Mouse (Mus musculus) E14TG2a.4 (cell line): ENCODE measurements around the gene Rps8.
"Not testable (repeated sequence)": the region's sequence is repeated elsewhere in the genome, so short reads cannot be mapped to it uniquely, and the experiment has no call there.

Source experiments
- H3K27me3 ChIP-seq: 2 replicates; pipeline ENCODE4 v1.6.1; 2014; ENCODE audit warnings: low read length, control low read depth; ENCODE audit not compliant: insufficient read depth
- H3K36me3 ChIP-seq: 2 replicates; pipeline ENCODE4 v1.6.1; 2014; ENCODE audit warnings: low read length, control low read depth; ENCODE audit not compliant: insufficient read depth
- H3K4me1 ChIP-seq: replicated peaks from 2 replicates; pipeline ENCODE4 v1.6.1; 2014; ENCODE audit warnings: low read depth, low read length, control low read depth
- H3K4me3 ChIP-seq: replicated peaks from 2 replicates; pipeline ENCODE4 v1.5.1; 2014; ENCODE audit warnings: mild to moderate bottlenecking, low read length
- H3K9me3 ChIP-seq: 2 replicates; pipeline ENCODE4 v1.6.1; 2014; ENCODE audit warnings: low read length, control low read depth
- CTCF ChIP-seq: conservative IDR thresholded peaks from 2 replicates; pipeline ENCODE4 v1.5.1; 2014; ENCODE audit warnings: low read length
- NANOG ChIP-seq: IDR thresholded peaks from 2 replicates; pipeline ENCODE4 v1.6.1; 2014; ENCODE audit warnings: borderline replicate concordance, low read length, mixed read lengths
- POU5F1 ChIP-seq: IDR thresholded peaks from 2 replicates; pipeline ENCODE4 v1.6.1; 2014; ENCODE audit warnings: low read length, borderline replicate concordance

Rps8 gene

GRCm38 (mm10) chr4:117155792-117156355 is at the start of gene Rps8:
Rps8 (minus strand) TSS chr4:117156243.
- Histone ChIP-seq H3K9me3 (no peaks in the 10 kb centered on the region), H3K4me1 (peaks cover 66% of the 10 kb centered on the region), H3K36me3 (peaks cover 71% of the 10 kb centered on the region), H3K27me3 (no peaks in the 10 kb centered on the region), H3K4me3 (peak within 1 kb of the TSS; percentile 94)
- TF ChIP-seq CTCF, result no peak
- no peak for TF ChIP-seq POU5F1
- no peak for TF ChIP-seq NANOG

- Histone ChIP-seq H3K4me1 (no peaks in the 10 kb centered on the region), H3K4me3 (no peak overlapping the region), H3K9me3 (peaks cover 38% of the 10 kb centered on the region), H3K36me3 (no peaks in the 10 kb centered on the region), H3K27me3 (no peaks in the 10 kb centered on the region)
- no peak for TF ChIP-seq POU5F1
- TF ChIP-seq NANOG, result no peak
- TF ChIP-seq CTCF, result no peak
Observed at GRCm38 (mm10) chr4:117202992-117203354, 46.9 kb upstream of the Rps8 start.

GRCm38 (mm10) chr4:117202046-117202991 is 46.3 kb upstream of the Rps8 start:
- no peak for TF ChIP-seq NANOG
- TF ChIP-seq CTCF, result peak; percentile 48
- H3K4me1 ChIP-seq, result no peaks in the 10 kb centered on the region
- no peaks in the 10 kb centered on the region for H3K36me3 ChIP-seq
- H3K27me3 ChIP-seq, result no peaks in the 10 kb centered on the region
- peaks cover 38% of the 10 kb centered on the region for H3K9me3 ChIP-seq
- no peak overlapping the region for H3K4me3 ChIP-seq

GRCm38 (mm10) chr4:117191804-117192203 is 35.8 kb upstream of the Rps8 start:
- Histone ChIP-seq H3K4me3 (0 out of 2 replicates have a peak overlapping the region, but pooled peaks have one; percentile 24), H3K9me3 (peaks cover 34% of the 10 kb centered on the region), H3K27me3 (no peaks in the 10 kb centered on the region), H3K36me3 (no peaks in the 10 kb centered on the region), H3K4me1 (peaks cover 4% of the 10 kb centered on the region; the same call in 1 of the 2 replicates)
- TF ChIP-seq CTCF (no peak), POU5F1 (no peak), NANOG (no peak)

GRCm38 (mm10) chr4:117190660-117191059 is 34.6 kb upstream of the Rps8 start:
- no peaks in the 10 kb centered on the region for H3K27me3 ChIP-seq
- peaks cover 4% of the 10 kb centered on the region; the same call in 1 of the 2 replicates for H3K4me1 ChIP-seq
- no peaks in the 10 kb centered on the region for H3K36me3 ChIP-seq
- peaks cover 34% of the 10 kb centered on the region for H3K9me3 ChIP-seq
- 0 out of 2 replicates have a peak overlapping the region, but pooled peaks have one; percentile 24 for H3K4me3 ChIP-seq
- TF ChIP-seq CTCF (no peak), NANOG (no peak)

GRCm38 (mm10) chr4:117189856-117190543 is 34.0 kb upstream of the Rps8 start:
- H3K4me3 ChIP-seq, result no peak overlapping the region
- TF ChIP-seq POU5F1 (0 out of 2 replicates have a peak, but pooled peaks have one; percentile 30), CTCF (no peak)
- H3K9me3 ChIP-seq, result peaks cover 34% of the 10 kb centered on the region
- peaks cover 4% of the 10 kb centered on the region; the same call in 1 of the 2 replicates for H3K4me1 ChIP-seq
- no peaks in the 10 kb centered on the region for H3K36me3 ChIP-seq
- H3K27me3 ChIP-seq, result no peaks in the 10 kb centered on the region

GRCm38 (mm10) chr4:117189382-117189855 is 33.4 kb upstream of the Rps8 start:
- no peak for TF ChIP-seq POU5F1
- no peak for TF ChIP-seq NANOG
- peak; percentile 88 for TF ChIP-seq CTCF
- Histone ChIP-seq H3K4me3 (0 out of 2 replicates have a peak overlapping the region, but pooled peaks have one; percentile 29), H3K36me3 (no peaks in the 10 kb centered on the region), H3K9me3 (peaks cover 34% of the 10 kb centered on the region), H3K27me3 (no peaks in the 10 kb centered on the region), H3K4me1 (peaks cover 4% of the 10 kb centered on the region; the same call in 1 of the 2 replicates)

GRCm38 (mm10) chr4:117188969-117189368 is 32.9 kb upstream of the Rps8 start:
- Histone ChIP-seq H3K36me3 (no peaks in the 10 kb centered on the region), H3K4me3 (0 out of 2 replicates have a peak overlapping the region, but pooled peaks have one; percentile 29), H3K4me1 (peaks cover 4% of the 10 kb centered on the region; the same call in 1 of the 2 replicates), H3K27me3 (no peaks in the 10 kb centered on the region), H3K9me3 (peaks cover 34% of the 10 kb centered on the region)
- no peak for TF ChIP-seq CTCF
- TF ChIP-seq NANOG, result no peak

GRCm38 (mm10) chr4:117182759-117183096 is 26.7 kb upstream of the Rps8 start:
- H3K9me3 ChIP-seq, H3K27me3 ChIP-seq: not testable (repeated sequence)
- Histone ChIP-seq H3K36me3 (peaks cover 29% of the 10 kb centered on the region), H3K4me1 (peaks cover 29% of the 10 kb centered on the region), H3K4me3 (peak overlapping the region; percentile 96)
